In genomic region chr8:106337852-106338521, GRCm38 (mm10) we compare ENCODE assay signal across 1 mouse cellular context.
TF ChIP-seq lines count a peak whose summit lies in the region.

Gene Smpd3, minus strand, starts transcription at chr8:106337988.

TF ChIP-seq in CH12.LX, 34 proteins besides CTCF, POLR2A, EP300 and RAD21 (continued from another document):
- TF ChIP-seq SMC3 (IDR thresholded peaks at IDR 0.05; ENCODE audit: low read depth, low read length) (no peak), USF1 (IDR thresholded peaks at IDR 0.05; ENCODE audit: low read depth, low read length) (0 out of 2 replicates have a peak, but pooled peaks have one; percentile 31), JUND (conservative IDR thresholded peaks at IDR 0.05; ENCODE audit: low read depth, low read length) (no peak), CHD1 (IDR thresholded peaks at IDR 0.05; ENCODE audit: low read depth, low read length) (no peak), PAX5 (IDR thresholded peaks at IDR 0.05; ENCODE audit: low read length) (no peak), MYC (IDR thresholded peaks at IDR 0.05; ENCODE audit: low read depth, low read length) (peak; percentile 53; the same call in 1 of the 2 replicates), MEF2A (IDR thresholded peaks at IDR 0.05; ENCODE audit: borderline replicate concordance, low read depth, low read length) (no peak), ZC3H11A (IDR thresholded peaks at IDR 0.05; ENCODE audit: low read depth, low read length) (no peak), USF2 (conservative IDR thresholded peaks at IDR 0.05; ENCODE audit: low read depth, low read length) (peak; percentile 36; the same call in 1 of the 2 replicates), ZKSCAN1 (IDR thresholded peaks at IDR 0.05; ENCODE audit: borderline replicate concordance, low read depth, low read length) (no peak), MAZ (IDR thresholded peaks at IDR 0.05; ENCODE audit: low read depth, low read length) (peak; percentile 91), ETS1 (conservative IDR thresholded peaks at IDR 0.05; ENCODE audit: low read depth, low read length) (peak; percentile 43), MAFK (IDR thresholded peaks at IDR 0.05; ENCODE audit: insufficient replicate concordance, low read length) (no peak), TCF12 (IDR thresholded peaks at IDR 0.05; ENCODE audit: low read depth, low read length) (peak; percentile 5; the same call in 1 of the 2 replicates), CHD2 (IDR thresholded peaks at IDR 0.05; ENCODE audit: low read length) (peak; percentile 97), NRF1 (IDR thresholded peaks at IDR 0.05; ENCODE audit: low read depth, low read length) (no peak; the same call in 1 of the 2 replicates), ZNF384 (IDR thresholded peaks at IDR 0.05; ENCODE audit: low read depth, low read length) (no peak), MAX (IDR thresholded peaks at IDR 0.05; ENCODE audit: low read length) (peak; percentile 33; the same call in 1 of the 2 replicates), GABPA (IDR thresholded peaks at IDR 0.05; ENCODE audit: insufficient replicate concordance, low read depth, low read length) (peak; percentile 62; the same call in 1 of the 2 replicates), IRF4 (IDR thresholded peaks at IDR 0.05; ENCODE audit: low read depth, low read length) (peak; percentile 25; the same call in 1 of the 2 replicates), NELFE (IDR thresholded peaks at IDR 0.05; ENCODE audit: low read depth, low read length) (no peak), HCFC1 (IDR thresholded peaks at IDR 0.05; ENCODE audit: low read depth, low read length) (peak; percentile 98)
